Mouse (Mus musculus) C2C12 (cell line): ENCODE measurements around the gene Fgf4.

Experiments used
- CTCF ChIP-seq: IDR thresholded peaks from one replicate; pipeline ENCODE4 v1.5.1; 2011; ENCODE audit not compliant: control insufficient read depth, insufficient read depth, insufficient read length
- FOSL1 ChIP-seq: IDR thresholded peaks from one replicate; pipeline ENCODE4 v1.8.0; 2011; ENCODE audit warnings: mild to moderate bottlenecking, low read length; ENCODE audit not compliant: poor library complexity, insufficient read depth, severe bottlenecking

DNA sequence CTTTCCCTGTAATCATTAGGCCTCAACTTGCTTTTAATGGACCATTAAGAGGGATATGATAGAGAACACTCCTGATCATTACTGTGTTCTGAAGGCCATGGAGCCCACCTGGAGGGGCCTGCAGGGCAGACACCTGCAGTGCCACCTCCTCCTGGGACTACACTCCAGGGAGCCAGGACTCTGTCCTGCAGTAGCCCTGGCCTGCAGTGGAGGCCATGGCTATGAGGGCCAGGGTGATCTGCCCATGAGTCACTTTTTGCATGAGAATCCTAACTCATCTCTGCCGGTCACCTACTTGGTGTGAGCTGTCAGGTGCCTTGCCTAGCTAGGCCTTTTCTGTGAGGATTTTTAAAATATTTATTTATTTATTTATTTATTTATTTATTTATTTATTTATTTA lies 31.2 kb downstream of the Fgf4 start:
- TF ChIP-seq CTCF (no peak), FOSL1 (no peak)
